In the genomic region with DNA sequence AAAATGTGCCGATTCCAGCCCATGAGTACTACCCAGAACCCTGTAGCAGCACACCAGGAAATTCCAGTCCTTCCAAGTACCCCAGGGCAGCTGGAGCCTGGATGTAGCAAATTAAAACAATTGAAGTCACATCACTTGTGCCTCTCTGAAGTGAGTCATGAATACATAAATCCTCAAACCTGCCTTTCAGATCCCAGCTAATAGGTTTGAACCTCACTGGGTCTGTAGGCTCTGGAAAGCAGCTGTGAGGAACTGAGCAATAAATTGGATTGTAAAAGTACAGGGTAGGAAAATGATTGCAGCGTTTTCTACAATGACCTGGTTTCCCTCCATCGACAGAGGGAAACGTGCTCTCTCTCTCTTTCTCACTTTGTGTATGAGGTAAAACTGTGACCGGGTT, we compare ENCODE assay signal across 25 mouse cellular contexts.
DNase-seq lines count a peak whose midpoint lies in the region; ATAC-seq and TF ChIP-seq lines count a peak whose summit lies in the region.
"Had no signal": no experiment of that assay in that cellular context is flagged by ENCODE, and none has a peak within 500 bp of the region (broad histone marks: within the 10 kb centered on the region; RNA-seq: fewer than 3 reads in every experiment).

No protein-coding gene starts in this region.

- no peak for TF ChIP-seq POLR2A in limb, embryonic 14.5 days (IDR thresholded peaks at IDR 0.05; ENCODE audit: borderline replicate concordance, extremely low read depth, insufficient read depth, insufficient read length)

- H3K4me2 ChIP-seq in hindbrain, embryonic 13.5 days, result no peak overlapping the region
- no peak overlapping the region for H3K4me2 ChIP-seq in hindbrain, embryonic 12.5 days (replicated peaks)
- H3K4me2 ChIP-seq in neural tube, embryonic 12.5 days (replicated peaks), result no peak overlapping the region
- no peak overlapping the region for H3K4me2 ChIP-seq in limb, embryonic 14.5 days (replicated peaks; ENCODE audit: low read depth, low read length, severe bottlenecking)
- no peak overlapping the region for H3K4me2 ChIP-seq in heart, embryonic 12.5 days
- H3K4me2 ChIP-seq: embryonic facial prominence, embryonic 15.5 days; heart, embryonic 11.5 days had no signal

- H3K4me1 ChIP-seq in hindbrain, embryonic 13.5 days (replicated peaks), result peaks cover 16% of the 10 kb centered on the region
- no peaks in the 10 kb centered on the region for H3K4me1 ChIP-seq in hindbrain, embryonic 12.5 days
- H3K4me1 ChIP-seq in neural tube, embryonic 12.5 days, result 0 out of 2 replicates have a peak, but pooled peaks cover 3% of the 10 kb centered on the region
- H3K4me1 ChIP-seq in limb, embryonic 14.5 days (ENCODE audit: control insufficient read depth, insufficient read depth, low read length), result peaks cover 6% of the 10 kb centered on the region
- no peaks in the 10 kb centered on the region for H3K4me1 ChIP-seq in heart, embryonic 12.5 days (replicated peaks)
- H3K4me1 ChIP-seq: embryonic facial prominence, embryonic 15.5 days had no signal

- 67% methylated on average over 5 of the region's 5 CpGs for WGBS in hindbrain, embryonic 13.5 days
- WGBS in hindbrain, embryonic 12.5 days, result 86% methylated on average over 5 of the region's 5 CpGs
- WGBS in neural tube, embryonic 12.5 days, result 36% methylated on average over 5 of the region's 5 CpGs
- 8% methylated on average over 5 of the region's 5 CpGs for WGBS in limb, embryonic 14.5 days
- 78% methylated on average over 5 of the region's 5 CpGs for WGBS in heart, embryonic 12.5 days

- H3K36me3 ChIP-seq in hindbrain, embryonic 13.5 days, result no peaks in the 10 kb centered on the region
- no peaks in the 10 kb centered on the region for H3K36me3 ChIP-seq in hindbrain, embryonic 12.5 days
- no peaks in the 10 kb centered on the region for H3K36me3 ChIP-seq in neural tube, embryonic 12.5 days
- no peaks in the 10 kb centered on the region for H3K36me3 ChIP-seq in limb, embryonic 14.5 days (ENCODE audit: control insufficient read depth, insufficient read depth, low read length)
- no peaks in the 10 kb centered on the region for H3K36me3 ChIP-seq in heart, embryonic 12.5 days
- H3K36me3 ChIP-seq: embryonic facial prominence, embryonic 15.5 days; forebrain, embryonic 10.5 days; hindbrain, embryonic 10.5 days had no signal

- H3K4me3 ChIP-seq in hindbrain, embryonic 13.5 days, result no peak overlapping the region
- no peak overlapping the region for H3K4me3 ChIP-seq in hindbrain, embryonic 12.5 days
- no peak overlapping the region for H3K4me3 ChIP-seq in neural tube, embryonic 12.5 days
- no peak overlapping the region for H3K4me3 ChIP-seq in limb, embryonic 14.5 days (replicated peaks; ENCODE audit: low read length)
- no peak overlapping the region for H3K4me3 ChIP-seq in heart, embryonic 12.5 days
- H3K4me3 ChIP-seq: embryonic facial prominence, embryonic 15.5 days; erythroblast, embryonic 14.5 days; forebrain, embryonic 10.5 days; hindbrain, embryonic 10.5 days had no signal

- no peak overlapping the region for H3K9ac ChIP-seq in hindbrain, embryonic 13.5 days
- no peak overlapping the region for H3K9ac ChIP-seq in hindbrain, embryonic 12.5 days
- H3K9ac ChIP-seq in neural tube, embryonic 12.5 days, result no peak overlapping the region
- H3K9ac ChIP-seq in limb, embryonic 14.5 days (ENCODE audit: low read depth, low read length, severe bottlenecking), result no peak overlapping the region
- no peak overlapping the region for H3K9ac ChIP-seq in heart, embryonic 12.5 days
- H3K9ac ChIP-seq: embryonic facial prominence, embryonic 15.5 days had no signal

- no peak for DNase-seq in neural tube, embryonic 10.5 days (ENCODE audit: extremely low spot score, low spot score)
- peak; percentile 56 for DNase-seq in limb, embryonic 14.5 days (ENCODE audit: low spot score)
- no peak for DNase-seq in retina, postnatal 1 day
- DNase-seq in left cerebral cortex, adult 9 months (ENCODE audit: low spot score in 2 of 2), result no peak
- DNase-seq: adrenal gland, adult 8-10 months; adrenal gland, postnatal 36 days; B cell, adult 2 months; cerebellum, adult 11 months; cerebellum, adult 8-10 months; cerebellum, postnatal 14 days; embryo, embryonic 11 days; gastrocnemius, postnatal 10 days; heart, adult 18-20 months had no signal

- H3K27ac ChIP-seq in hindbrain, embryonic 13.5 days, result 0 out of 2 replicates have a peak overlapping the region, but pooled peaks have one; percentile 14
- H3K27ac ChIP-seq in hindbrain, embryonic 12.5 days, result no peak overlapping the region
- no peak overlapping the region for H3K27ac ChIP-seq in neural tube, embryonic 12.5 days
- peak overlapping the region; percentile 20; the same call in 1 of the 2 replicates for H3K27ac ChIP-seq in limb, embryonic 14.5 days (replicated peaks; ENCODE audit: low read depth, low read length)
- no peak overlapping the region for H3K27ac ChIP-seq in heart, embryonic 12.5 days (ENCODE audit: poor library complexity, severe bottlenecking)
- H3K27ac ChIP-seq: embryonic facial prominence, embryonic 15.5 days; forebrain, embryonic 10.5 days; hindbrain, embryonic 10.5 days had no signal

- peaks cover 27% of the 10 kb centered on the region for H3K27me3 ChIP-seq in hindbrain, embryonic 13.5 days
- H3K27me3 ChIP-seq in hindbrain, embryonic 12.5 days, result no peaks in the 10 kb centered on the region
- H3K27me3 ChIP-seq in neural tube, embryonic 12.5 days (replicated peaks), result 0 out of 2 replicates have a peak, but pooled peaks cover 5% of the 10 kb centered on the region
- no peaks in the 10 kb centered on the region for H3K27me3 ChIP-seq in limb, embryonic 14.5 days (ENCODE audit: control insufficient read depth, insufficient read depth, low read length)
- peaks cover 15% of the 10 kb centered on the region for H3K27me3 ChIP-seq in heart, embryonic 12.5 days (replicated peaks)
- H3K27me3 ChIP-seq: embryonic facial prominence, embryonic 15.5 days had no signal

- H3K9me3 ChIP-seq in hindbrain, embryonic 13.5 days, result no peaks in the 10 kb centered on the region
- H3K9me3 ChIP-seq in hindbrain, embryonic 12.5 days (replicated peaks), result no peaks in the 10 kb centered on the region
- no peaks in the 10 kb centered on the region for H3K9me3 ChIP-seq in neural tube, embryonic 12.5 days
- no peaks in the 10 kb centered on the region for H3K9me3 ChIP-seq in limb, embryonic 14.5 days (ENCODE audit: control insufficient read depth, low read length)
- no peaks in the 10 kb centered on the region for H3K9me3 ChIP-seq in heart, embryonic 12.5 days (replicated peaks)
- H3K9me3 ChIP-seq: embryonic facial prominence, embryonic 15.5 days; forebrain, embryonic 10.5 days; hindbrain, embryonic 10.5 days had no signal

- ATAC-seq in hindbrain, embryonic 13.5 days (ENCODE audit: low FRiP score), result no peak
- no peak for ATAC-seq in hindbrain, embryonic 12.5 days (ENCODE audit: low FRiP score)
- ATAC-seq in neural tube, embryonic 12.5 days (ENCODE audit: low FRiP score, low read depth), result peak; percentile 25; the same call in 1 of the 2 replicates
- ATAC-seq in limb, embryonic 14.5 days (ENCODE audit: low FRiP score, low read depth), result peak; percentile 70
- ATAC-seq in heart, embryonic 12.5 days (ENCODE audit: insufficient number of reproducible peaks, low FRiP score), result no peak
- ATAC-seq: CD4-positive, CD25-positive, alpha-beta regulatory T cell, adult 4 months; forebrain, embryonic 14.5 days; hindbrain, embryonic 16.5 days had no signal

Comparison
In these comparisons a context has a peak if more than half of its experiments do, and no peak if none do; other contexts are left out.
1. H3K27ac ChIP-seq: peak in hindbrain, embryonic 13.5 days (single experiment) and limb, embryonic 14.5 days (single experiment); none in hindbrain, embryonic 12.5 days (single experiment), neural tube, embryonic 12.5 days (single experiment) and heart, embryonic 12.5 days (single experiment).
2. ATAC-seq: peak in neural tube, embryonic 12.5 days (single experiment) and limb, embryonic 14.5 days (single experiment); none in hindbrain, embryonic 13.5 days (single experiment), hindbrain, embryonic 12.5 days (single experiment) and heart, embryonic 12.5 days (single experiment).